Mouse (Mus musculus): ENCODE data around the gene Vwa3a. TPM values are rescaled to one million over a fixed set of nuclear protein-coding genes. Genes with fewer than 3 reads are reported as not detected.
A peak's percentile ranks its signal among the peaks of the same experiment; 100 is the strongest.

Vwa3a gene
- total RNA-seq, 1 experiment from 2014 or later, result not detected

DNA sequence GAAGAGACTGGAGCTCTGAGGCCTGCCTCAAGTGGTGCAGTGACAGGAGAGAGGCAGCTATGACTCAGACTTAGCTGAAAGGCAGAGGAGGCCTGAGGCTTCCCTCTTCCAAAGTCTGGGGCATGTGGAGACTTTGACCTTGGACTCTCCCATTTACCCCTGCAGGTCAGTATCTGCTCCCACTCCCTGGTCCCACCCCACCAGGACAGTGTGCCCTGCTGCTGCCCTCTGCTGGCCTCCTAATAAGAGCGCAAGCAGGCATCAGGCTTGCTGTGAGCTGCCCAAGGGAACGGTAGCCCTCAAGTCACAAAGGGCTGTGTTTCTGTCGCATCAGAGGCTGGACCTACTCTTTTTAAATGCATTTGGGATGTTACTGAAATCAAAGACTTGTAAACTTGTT, 87.3 kb downstream of the Vwa3a start:
- no peak for ATAC-seq (ENCODE audit: extremely low read depth, insufficient number of reproducible peaks, low FRiP score, poor library complexity, severe bottlenecking)

DNA sequence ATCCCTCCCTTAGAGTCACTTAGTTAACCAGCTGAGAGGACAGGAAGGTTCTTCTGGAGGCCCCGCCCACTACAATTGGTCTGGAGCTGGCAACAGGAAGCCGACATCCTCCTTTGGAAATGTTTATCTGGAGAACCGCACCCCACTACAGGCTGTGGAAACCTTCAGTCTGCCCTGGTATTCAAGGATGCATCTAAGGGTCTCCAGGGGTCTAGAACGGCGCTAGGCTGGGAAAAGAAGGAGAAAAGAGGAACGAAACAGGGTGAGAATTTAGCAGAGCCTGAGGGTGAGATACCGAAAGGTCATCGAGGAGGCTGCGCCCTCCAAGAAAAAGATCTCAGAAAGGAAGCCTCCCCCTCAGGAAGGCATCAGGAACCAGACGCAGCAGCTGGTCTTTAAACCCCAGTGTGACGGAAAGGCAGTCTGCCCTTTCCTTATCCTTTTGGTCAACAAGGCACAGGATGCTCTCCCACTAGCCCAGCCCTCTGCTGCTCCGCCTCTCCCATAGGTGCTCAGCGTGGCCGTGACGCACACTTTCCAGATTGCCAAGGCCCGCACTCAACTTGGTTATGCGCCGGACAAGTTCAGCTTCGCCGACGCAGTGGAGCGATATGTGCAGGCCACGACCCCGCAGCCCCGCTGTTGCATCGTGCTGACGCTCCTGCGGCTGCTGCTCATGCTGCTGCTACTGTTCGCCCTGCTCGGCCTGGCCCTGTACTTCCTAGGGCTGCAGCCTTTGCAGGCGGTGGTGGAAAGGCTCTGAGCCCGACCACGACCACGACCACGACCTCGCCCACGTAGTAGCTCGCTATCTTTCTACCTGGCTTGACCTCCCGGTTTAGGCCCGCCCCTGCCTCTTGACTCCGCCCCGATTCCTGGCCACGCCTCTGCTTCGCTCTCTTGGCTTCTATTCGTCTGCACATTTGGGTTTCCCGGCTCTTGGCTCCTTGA, 91.6 kb downstream of the Vwa3a start:
- ATAC-seq (ENCODE audit: extremely low read depth, insufficient number of reproducible peaks, low FRiP score, poor library complexity, severe bottlenecking), result peak; percentile 15; the same call in 1 of the 2 replicates

DNA sequence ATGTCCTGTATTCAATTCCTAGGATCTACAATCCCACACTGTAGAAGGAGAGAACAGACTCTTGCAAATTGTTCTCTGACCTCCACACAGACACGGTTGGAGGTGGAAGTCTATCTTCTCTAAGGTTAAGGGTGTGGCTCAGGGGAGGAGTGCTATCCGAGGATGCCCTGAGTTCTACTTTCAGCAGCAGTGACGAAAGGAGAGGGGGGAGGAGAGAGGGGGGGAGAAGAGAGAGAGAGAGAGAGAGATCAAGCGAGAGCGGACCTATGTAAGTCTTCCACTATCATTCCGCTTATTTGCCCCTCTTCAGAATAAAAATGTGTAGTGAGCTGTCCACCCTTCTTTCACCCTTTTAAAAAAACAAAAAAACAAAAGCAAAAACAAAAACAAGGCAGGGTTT, 95.3 kb downstream of the Vwa3a start:
- 0 out of 2 replicates have a peak, but pooled peaks have one; percentile 21 for ATAC-seq (ENCODE audit: extremely low read depth, insufficient number of reproducible peaks, low FRiP score, poor library complexity, severe bottlenecking)

DNA sequence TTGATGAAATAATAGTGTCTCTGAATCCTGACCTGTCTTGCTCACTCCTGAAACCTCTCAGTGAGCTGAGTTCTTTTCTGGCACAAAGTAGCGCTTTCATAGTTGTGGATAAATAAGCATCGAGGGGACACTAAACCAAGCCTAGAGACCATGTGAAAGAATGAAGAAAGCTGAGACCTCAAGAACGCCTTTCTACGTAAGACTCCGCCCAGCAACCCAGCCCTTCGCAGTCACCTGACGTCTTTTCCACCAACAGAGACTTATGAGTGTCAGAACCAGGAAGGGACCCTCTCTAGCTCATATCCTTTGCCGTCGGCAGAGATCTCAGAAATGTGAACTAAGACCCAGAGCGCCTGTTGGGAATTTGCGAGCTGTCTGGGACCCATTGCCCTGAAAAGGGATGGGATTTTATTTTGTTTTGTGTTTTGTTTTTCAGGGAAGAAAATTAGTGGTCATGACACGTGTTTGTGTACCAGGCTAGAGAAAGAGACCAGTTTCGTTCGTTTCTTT, 95.8 kb downstream of the Vwa3a start:
- peak; percentile 68 for ATAC-seq (ENCODE audit: extremely low read depth, insufficient number of reproducible peaks, low FRiP score, poor library complexity, severe bottlenecking)

DNA sequence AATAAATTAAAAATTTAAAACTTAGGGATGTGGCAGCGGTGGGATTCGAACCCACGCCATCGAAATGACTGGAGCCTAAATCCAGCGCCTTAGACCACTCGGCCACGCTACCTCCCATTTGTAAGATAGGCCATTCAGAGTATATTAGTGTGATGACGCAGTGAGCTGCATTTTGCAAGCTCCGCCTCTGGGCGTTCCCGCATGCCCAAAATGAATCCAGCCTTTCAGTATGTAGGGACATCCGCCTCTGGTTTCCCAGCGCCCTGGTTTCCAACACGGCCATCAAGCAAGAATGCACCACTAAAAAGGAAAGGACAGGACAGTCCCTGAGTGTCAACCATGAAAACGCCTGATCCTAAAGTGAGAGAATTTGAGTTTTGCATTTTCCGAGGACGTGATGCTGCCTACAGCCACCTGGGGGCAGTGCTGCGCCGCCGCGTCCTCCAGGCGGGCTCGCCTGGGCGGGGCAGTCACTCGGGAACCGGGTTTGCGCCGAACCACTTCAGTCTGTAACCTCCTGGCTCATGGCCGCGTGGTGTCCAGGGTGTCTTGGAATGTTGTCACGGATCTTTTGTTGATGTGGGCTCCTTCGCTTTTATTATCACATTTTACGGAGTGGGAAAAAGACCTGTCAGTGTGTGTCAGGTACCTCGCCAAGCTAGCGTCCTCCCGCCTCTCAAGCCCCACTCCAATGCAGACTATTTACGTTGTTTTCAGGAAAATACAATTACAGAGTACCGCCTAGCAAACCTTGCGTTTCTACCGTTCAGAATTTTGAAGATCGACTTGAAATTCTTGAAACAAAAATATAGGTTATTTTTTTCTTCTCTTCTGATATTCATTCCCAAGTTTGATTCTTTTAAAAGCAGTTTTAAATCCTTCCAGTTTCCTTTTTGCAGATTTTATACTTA, 96.6 kb downstream of the Vwa3a start:
- ATAC-seq (ENCODE audit: extremely low read depth, insufficient number of reproducible peaks, low FRiP score, poor library complexity, severe bottlenecking), result peak; percentile 74

DNA sequence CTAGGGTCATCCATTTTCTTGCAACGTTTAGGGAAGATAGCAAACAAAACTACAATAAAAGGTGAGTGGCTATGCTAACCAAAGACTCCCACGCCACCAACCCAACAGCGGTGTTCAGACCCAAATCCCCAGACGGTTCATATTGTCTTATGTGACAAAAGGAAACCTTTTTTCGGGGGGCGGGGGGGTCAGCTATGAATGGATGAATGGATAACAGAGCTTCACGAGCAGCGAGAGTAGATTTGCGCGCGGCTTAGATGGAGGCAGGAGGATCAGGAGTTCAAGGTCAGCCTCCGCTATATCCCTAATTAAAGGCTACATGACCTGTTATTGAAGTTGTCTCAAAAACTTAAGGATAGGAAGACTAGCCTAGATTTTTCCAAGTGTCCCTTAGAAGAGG, 97.2 kb downstream of the Vwa3a start:
- no peak for ATAC-seq (ENCODE audit: extremely low read depth, insufficient number of reproducible peaks, low FRiP score, poor library complexity, severe bottlenecking)

DNA sequence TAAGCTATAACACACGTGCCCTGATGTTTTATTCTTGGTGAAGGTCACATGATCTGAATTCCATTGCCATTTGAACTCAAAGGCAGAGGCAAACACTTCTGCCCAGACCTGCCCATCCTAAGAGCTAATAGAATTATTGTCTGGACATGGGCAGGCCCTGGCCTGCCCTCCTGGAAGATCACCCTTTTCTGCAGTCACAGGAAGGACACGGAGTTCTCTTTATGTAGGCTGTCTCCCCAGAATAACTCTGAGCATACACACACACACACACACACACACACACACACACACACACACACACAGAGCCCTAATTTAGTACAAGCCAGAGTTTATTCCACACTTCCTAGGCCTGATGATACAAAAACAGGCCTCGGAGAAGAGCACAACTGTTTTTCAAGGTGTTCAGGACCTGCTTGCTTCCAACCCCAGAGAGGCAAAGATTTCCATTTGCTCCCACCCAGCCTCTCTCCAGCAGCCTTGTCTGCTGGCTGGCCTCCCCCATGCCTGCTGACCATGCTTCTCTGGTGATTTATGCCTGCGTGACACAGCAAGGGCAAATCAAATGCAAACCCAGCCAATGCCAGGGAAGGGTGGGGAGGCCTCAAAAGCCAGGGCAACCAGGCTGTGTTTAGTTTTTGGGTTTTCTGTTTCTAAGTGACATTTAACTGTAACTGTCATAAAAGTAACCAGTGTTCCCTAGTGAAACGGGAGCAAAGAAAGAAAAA, 99.5 kb downstream of the Vwa3a start:
- ATAC-seq (ENCODE audit: extremely low read depth, insufficient number of reproducible peaks, low FRiP score, poor library complexity, severe bottlenecking), result no peak

DNA sequence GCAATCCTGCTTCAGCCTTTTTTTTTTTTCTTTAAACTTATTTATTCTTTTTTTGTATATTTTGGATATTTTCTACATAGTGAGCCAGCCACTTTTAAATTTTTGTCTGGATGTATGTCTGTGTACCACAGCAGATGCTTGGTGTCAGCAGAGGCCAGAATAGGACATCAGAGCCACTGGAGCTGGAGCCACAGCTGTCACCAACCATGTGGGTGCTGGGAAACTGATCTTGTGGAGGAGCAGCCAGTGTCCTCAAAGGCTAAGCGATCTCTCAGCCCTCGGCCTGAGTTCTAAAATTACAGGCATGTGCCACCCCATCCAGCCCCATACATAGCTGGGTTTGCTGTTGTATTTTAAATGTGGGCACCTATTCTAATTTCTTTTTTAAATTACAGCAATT, 100.7 kb downstream of the Vwa3a start:
- no peak for ATAC-seq (ENCODE audit: extremely low read depth, insufficient number of reproducible peaks, low FRiP score, poor library complexity, severe bottlenecking)

DNA sequence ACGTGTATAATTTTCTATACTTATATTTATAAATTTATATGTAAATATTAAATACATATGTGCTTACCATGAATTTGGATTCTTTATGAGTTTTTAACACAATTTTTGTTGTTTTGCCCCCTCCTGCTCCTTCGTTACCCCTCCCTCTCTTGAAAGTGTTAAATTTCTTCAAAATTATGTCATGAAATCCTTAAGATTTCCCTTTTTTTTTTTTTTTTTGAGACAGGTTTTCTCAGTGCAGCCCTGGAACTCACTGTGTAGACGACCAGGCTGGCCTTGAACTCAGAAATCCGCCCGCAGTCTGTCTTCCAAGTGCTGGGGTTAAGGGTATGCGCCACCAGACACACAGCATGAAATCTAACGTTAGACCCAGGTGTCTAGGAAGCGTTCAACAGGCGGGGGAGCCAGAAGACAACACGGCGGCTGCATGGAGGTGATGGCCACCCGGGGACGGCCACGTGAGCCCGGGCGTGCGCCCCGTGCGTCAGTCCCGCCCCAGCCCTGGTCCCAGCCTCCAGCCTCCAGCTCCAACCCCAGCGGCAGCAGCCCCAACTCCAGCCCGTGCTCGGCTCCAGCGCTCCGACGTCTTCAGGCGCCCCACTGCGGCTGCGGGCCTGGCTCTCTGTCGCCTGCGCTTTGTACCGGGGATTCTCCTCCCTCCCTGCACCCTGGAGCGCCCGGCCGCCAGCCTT, 103.4 kb downstream of the Vwa3a start, which contains the start of gene Eef2k:
Eef2k (plus strand) TSS at position 487 of the 692 bp plus-strand sequence.
- peak; percentile 81 for ATAC-seq (ENCODE audit: extremely low read depth, insufficient number of reproducible peaks, low FRiP score, poor library complexity, severe bottlenecking)

DNA sequence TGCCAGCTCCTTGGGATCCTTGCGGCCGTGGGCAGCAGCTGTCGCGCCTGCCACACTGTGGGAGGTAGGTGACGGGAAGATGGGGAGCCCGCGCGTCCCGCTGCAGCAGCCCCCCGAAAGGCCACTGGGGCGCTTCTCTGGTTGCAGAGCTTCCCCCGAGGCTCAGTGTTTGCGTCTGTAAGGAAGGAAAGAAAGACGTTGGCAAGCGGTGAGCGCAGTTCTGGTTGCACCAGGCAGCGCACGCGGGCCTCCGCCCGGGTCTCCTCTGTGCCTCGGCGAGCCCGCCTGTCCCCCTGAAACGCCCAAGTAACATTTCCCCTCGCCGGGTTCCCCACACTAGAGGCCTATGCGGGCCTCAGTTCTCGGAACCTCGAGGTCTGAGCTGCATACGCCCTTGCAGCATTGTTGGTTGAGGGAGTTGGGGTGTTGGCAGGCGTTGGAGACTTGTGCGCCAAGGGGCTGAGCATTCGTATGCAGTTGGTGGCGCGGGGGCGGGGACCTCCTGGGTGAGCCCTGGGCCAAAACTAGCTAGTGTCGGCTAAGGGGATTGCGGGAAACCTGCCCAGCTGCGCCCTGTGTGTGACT, 104.0 kb downstream of the Vwa3a start:
- peak; percentile 45 for ATAC-seq (ENCODE audit: extremely low read depth, insufficient number of reproducible peaks, low FRiP score, poor library complexity, severe bottlenecking)

DNA sequence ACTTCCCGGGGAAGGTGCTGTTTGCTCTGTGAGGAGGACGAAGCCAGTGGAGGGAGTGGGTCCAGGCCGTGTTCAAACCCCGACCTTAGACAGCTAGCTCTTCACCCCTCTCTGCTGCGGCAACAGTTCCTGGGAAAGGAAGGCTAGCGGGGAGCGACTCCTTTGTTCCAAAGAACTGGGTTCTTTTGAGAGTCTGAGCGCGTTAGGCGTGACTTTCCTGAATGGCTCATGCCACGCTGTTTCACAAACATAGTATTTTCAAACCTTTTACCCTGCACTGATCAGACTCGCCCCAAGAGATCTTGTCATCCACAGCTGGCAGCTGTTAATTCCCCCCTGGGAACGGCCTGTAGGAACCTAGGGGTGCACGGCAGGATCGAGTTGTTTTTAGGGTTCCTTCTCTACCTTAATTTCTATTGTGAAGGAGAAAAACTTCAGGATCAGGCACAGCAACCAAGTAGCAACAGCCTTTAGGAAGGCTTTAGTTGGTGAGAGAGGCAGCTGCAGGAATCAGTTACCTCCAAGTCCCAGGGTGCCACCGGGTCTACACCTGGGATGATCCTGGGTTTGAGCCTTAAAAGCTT, 104.8 kb downstream of the Vwa3a start:
- ATAC-seq (ENCODE audit: extremely low read depth, insufficient number of reproducible peaks, low FRiP score, poor library complexity, severe bottlenecking), result no peak

DNA sequence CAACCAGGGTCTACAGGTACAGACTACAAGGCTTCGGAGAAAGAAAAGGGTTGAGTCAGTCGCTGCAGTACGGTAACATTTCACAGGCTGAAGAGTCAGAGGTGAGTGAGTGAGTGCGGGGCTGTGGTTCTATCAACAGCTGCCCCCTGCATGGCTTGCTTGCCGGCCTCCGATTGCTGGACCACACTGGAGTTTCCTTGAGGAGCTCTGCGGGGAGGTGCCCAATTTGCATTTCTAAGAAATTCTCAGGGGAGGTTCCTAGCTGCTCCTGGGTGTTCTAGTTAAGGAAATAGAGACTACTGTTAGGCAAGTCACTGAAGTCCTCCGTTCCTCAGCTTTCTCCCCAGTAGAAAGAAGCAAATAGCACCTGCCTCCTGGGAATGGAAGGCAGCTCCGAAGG, 105.6 kb downstream of the Vwa3a start:
- ATAC-seq (ENCODE audit: extremely low read depth, insufficient number of reproducible peaks, low FRiP score, poor library complexity, severe bottlenecking), result no peak

DNA sequence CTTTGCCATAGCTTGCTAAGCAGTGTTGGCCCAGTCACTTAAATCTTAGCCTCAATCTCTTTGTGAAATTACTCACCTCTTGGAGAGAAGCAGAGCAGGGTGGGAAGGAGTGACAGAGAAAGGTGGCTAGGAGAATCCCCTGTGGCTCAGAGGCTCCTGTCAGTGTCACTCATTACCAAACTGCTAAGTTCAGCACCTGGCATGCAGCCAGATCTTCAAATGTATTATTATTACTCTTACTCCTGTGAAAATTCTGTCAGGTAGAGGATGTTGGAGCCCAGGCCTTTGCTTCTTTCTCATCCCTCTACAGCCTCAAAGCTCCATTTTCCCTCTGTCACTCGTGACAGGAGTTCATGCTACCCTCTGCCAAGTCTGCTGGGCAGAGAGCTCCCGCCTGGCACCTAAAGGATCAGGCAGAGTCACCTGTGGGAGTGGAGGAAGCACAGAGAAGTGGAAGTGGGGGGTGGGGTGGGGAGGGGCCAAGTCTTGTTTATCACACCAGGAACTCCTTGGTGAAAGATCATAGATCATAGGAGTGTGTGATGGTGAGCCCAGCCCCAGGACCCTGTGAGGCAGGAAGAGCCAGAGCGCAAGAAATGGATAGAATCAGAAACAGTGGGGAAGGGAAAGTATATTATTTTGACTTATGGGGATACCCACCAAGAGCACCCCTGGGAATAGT, 109.9 kb downstream of the Vwa3a start:
- no peak for ATAC-seq (ENCODE audit: extremely low read depth, insufficient number of reproducible peaks, low FRiP score, poor library complexity, severe bottlenecking)

DNA sequence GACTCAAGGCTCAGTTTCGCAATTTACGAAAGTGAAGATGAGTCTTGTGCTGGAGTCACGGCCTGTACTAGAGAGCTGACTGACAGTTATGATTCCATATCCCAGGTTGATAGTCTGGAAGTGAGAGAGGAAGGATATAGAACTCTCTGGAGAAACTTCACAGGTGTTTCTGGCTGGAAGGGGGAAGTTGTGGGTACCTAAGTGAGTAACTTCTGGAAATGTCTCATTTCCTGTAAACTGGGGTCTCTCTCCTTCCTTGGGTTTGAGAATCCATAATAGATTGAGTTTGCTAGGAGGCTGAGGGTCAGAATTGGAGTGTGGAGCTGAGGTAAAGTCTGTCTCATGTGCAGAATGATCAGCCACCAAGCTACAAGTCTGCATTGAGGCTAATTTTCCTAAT, 111.0 kb downstream of the Vwa3a start:
- no peak for ATAC-seq (ENCODE audit: extremely low read depth, insufficient number of reproducible peaks, low FRiP score, poor library complexity, severe bottlenecking)

Data from neutrophil, adult 5-6 weeks (primary cell).